Mouse (Mus musculus): ENCODE results near the gene 2310022A10Rik. TPM values are rescaled to one million over a fixed set of nuclear protein-coding genes. Genes with fewer than 3 reads are reported as not detected.

Gene 2310022A10Rik
- total and polyA plus RNA-seq, 2 experiments from 2014 or later: 8.7 to 28.1 TPM

DNA sequence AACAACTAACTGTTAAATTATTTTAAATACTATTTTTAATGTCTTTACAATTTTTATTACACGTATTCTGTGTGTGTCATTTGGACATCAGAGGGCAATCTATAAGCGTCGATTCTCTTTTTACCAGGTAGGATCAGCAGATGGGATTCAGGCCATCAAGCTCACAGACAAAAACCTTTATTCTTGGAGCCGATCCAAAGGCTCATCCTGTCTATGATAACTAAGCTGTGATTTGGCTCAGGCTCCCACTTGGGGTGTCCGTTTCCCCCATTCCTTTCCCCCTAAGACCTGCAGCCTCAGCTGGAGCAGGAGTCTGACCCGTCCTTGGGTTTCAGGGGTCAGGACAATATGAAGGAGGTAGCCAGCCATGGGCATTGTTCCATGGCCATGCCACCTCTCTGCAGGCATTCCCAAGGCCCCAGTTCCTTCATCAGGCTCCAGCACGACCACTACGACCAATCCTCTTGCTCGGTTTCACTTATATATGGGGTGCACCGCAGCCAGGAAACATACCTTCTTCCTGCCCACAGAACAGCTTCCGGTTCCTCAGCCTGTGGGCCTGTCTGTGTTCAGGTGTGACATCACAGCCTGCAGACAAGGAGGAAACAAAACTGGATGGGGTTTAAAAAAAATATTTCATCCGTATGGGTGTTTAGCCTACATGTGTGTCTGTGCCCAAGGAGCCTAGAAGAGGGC, 8.2 kb upstream of the 2310022A10Rik start:
- Histone ChIP-seq H3K36me3 (ENCODE audit: insufficient read depth) (peaks cover 9% of the 10 kb centered on the region; the same call in 1 of the 2 replicates), H3K4me2 (ENCODE audit: low read depth) (no peak overlapping the region), H3K9me3 (ENCODE audit: low read length) (no peaks in the 10 kb centered on the region), H3K4me3 (ENCODE audit: low read depth, low read length) (no peak overlapping the region), H3K4me1 (ENCODE audit: insufficient read depth) (0 out of 2 replicates have a peak, but pooled peaks cover 3% of the 10 kb centered on the region), H3K27ac (ENCODE audit: low read depth, low read length) (no peak overlapping the region), H3K27me3 (ENCODE audit: insufficient read depth, low read length) (no peaks in the 10 kb centered on the region), H3K9ac (no peak overlapping the region)
- DNase-seq (no peak), ATAC-seq (no peak)
- no peak for TF ChIP-seq CTCF (IDR thresholded peaks at IDR 0.05; ENCODE audit: low read depth)
- 85% methylated on average over 12 of the region's 12 CpGs for WGBS

DNA sequence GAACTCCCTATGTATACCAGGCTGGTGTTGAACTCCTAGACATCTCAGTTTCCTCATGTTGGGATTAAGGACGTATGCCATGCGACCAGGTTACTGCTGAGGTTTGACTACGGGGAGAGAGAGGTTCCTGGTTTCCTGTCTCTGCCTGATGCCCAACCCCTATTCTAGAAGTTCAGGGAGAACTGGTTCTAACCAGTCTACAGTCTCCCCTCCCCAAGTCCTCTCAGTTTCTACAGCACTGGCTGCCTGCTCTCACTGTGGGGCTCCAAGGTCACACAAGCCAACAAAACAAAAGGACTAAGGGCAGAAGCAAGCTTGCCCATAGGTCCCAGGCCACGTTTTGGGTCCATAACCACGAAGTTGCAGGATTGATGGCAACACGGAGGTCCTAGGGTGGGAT, 3.4 kb upstream of the 2310022A10Rik start:
- Histone ChIP-seq H3K4me1 (ENCODE audit: insufficient read depth) (0 out of 2 replicates have a peak, but pooled peaks cover 8% of the 10 kb centered on the region), H3K9ac (no peak overlapping the region), H3K9me3 (ENCODE audit: low read length) (no peaks in the 10 kb centered on the region), H3K27me3 (ENCODE audit: insufficient read depth, low read length) (no peaks in the 10 kb centered on the region), H3K4me3 (ENCODE audit: low read depth, low read length) (no peak overlapping the region), H3K27ac (ENCODE audit: low read depth, low read length) (no peak overlapping the region), H3K36me3 (ENCODE audit: insufficient read depth) (no peaks in the 10 kb centered on the region), H3K4me2 (ENCODE audit: low read depth) (no peak overlapping the region)
- no peak for ATAC-seq
- no peak for DNase-seq
- 77% methylated on average over 6 of the region's 6 CpGs for WGBS
- no peak for TF ChIP-seq CTCF (IDR thresholded peaks at IDR 0.05; ENCODE audit: low read depth)

DNA sequence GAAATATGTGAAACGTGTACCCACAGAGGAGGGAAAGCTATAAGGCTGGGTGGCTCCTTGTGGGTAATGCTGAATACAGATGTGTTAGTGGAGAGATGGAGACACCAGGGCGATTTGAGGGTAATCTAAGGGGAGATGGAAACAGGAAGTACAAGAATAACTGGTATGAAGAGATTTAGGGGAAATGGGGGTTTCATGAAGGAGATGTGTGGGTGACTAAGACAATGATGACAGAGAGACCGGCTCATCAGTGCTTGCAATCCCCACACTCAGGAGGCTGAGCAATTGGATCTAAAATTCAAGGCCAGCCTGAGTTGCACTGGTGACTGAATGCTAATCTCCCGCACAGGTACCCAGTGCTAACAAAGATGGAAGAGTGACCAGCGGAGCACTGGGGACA, 963 bp upstream of the 2310022A10Rik start:
- Histone ChIP-seq H3K9ac (peak overlapping the region; percentile 65; the same call in 1 of the 2 replicates), H3K27ac (ENCODE audit: low read depth, low read length) (no peak overlapping the region), H3K4me2 (ENCODE audit: low read depth) (peak overlapping the region; percentile 76), H3K4me1 (ENCODE audit: insufficient read depth) (0 out of 2 replicates have a peak, but pooled peaks cover 8% of the 10 kb centered on the region), H3K27me3 (ENCODE audit: insufficient read depth, low read length) (no peaks in the 10 kb centered on the region), H3K4me3 (ENCODE audit: low read depth, low read length) (peak overlapping the region; percentile 66), H3K36me3 (ENCODE audit: insufficient read depth) (peaks cover 12% of the 10 kb centered on the region), H3K9me3 (ENCODE audit: low read length) (no peaks in the 10 kb centered on the region)
- DNase-seq: no peak
- 60% methylated on average over 5 of the region's 5 CpGs for WGBS
- no peak for TF ChIP-seq CTCF (IDR thresholded peaks at IDR 0.05; ENCODE audit: low read depth)
- no peak for ATAC-seq

DNA sequence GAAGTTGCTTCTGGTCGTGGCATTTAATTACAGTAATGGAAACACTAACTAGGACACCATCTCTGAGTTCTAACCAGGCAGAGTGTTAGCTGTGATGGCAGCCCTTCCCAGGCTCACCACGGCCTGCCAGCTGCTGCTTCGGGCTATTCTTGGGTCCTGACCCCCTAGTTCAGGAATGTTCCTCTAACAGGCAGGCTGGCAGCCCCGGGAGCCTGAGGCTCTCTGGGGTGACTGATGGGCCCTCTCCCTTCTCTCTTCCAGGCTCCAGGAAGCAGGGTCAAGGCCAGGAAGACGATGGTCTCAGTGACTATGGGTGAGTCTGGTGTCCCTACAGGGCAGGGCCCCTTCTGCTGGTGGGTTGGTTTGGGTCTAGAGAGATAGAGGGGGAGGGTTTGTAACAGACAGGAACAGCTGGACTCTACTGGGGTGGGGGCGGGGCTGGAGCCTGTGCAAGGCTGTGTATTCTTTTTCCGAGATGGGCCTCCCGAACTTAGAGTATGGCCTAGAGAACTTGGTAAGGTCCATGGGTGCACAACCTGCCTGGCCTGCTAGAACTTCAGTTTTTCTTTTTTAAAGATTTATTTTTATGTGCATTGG, 7.4 kb downstream of the 2310022A10Rik start:
- no peak overlapping the region for H3K27ac ChIP-seq (ENCODE audit: low read depth, low read length)
- no peak for TF ChIP-seq CTCF (IDR thresholded peaks at IDR 0.05; ENCODE audit: low read depth)
- H3K4me3 ChIP-seq (ENCODE audit: low read depth, low read length): no peak overlapping the region
- peaks cover 70% of the 10 kb centered on the region for H3K36me3 ChIP-seq (ENCODE audit: insufficient read depth)
- H3K27me3 ChIP-seq (ENCODE audit: insufficient read depth, low read length): no peaks in the 10 kb centered on the region
- no peak overlapping the region for H3K4me2 ChIP-seq (ENCODE audit: low read depth)
- no peaks in the 10 kb centered on the region for H3K9me3 ChIP-seq (ENCODE audit: low read length)
- WGBS: 84% methylated on average over 8 of the region's 8 CpGs
- no peaks in the 10 kb centered on the region for H3K4me1 ChIP-seq (ENCODE audit: insufficient read depth)
- ATAC-seq (no peak), DNase-seq (no peak)
- no peak overlapping the region for H3K9ac ChIP-seq

DNA sequence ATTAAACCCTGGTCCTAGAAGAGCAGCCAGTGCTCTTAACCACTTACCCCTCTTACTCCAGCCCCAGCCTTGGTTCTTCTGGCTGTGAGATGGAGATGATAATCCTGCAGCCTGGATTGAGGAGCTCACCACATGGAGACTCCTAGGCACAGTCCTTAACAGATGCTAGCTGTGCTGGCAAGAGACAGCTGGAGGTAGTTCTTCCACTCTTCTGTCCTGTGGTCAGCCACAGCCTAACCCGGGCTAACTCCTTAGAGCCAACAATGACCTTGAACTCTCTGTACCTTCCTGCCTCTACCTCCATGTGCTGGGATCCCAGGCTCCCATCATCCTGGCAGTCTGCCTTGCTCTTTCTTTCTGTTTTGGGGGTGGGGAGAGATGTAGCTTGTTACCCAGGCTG, 7.9 kb downstream of the 2310022A10Rik start:
- H3K36me3 ChIP-seq (ENCODE audit: insufficient read depth): peaks cover 68% of the 10 kb centered on the region
- TF ChIP-seq CTCF (IDR thresholded peaks at IDR 0.05; ENCODE audit: low read depth): no peak
- H3K27ac ChIP-seq (ENCODE audit: low read depth, low read length): no peak overlapping the region
- DNase-seq (no peak), ATAC-seq (no peak)
- H3K4me2 ChIP-seq (ENCODE audit: low read depth): no peak overlapping the region
- H3K4me1 ChIP-seq (ENCODE audit: insufficient read depth): no peaks in the 10 kb centered on the region
- H3K4me3 ChIP-seq (ENCODE audit: low read depth, low read length): no peak overlapping the region
- no peaks in the 10 kb centered on the region for H3K27me3 ChIP-seq (ENCODE audit: insufficient read depth, low read length)
- WGBS: 93% methylated on average over 1 of the region's 1 CpGs
- no peaks in the 10 kb centered on the region for H3K9me3 ChIP-seq (ENCODE audit: low read length)
- H3K9ac ChIP-seq: no peak overlapping the region

DNA sequence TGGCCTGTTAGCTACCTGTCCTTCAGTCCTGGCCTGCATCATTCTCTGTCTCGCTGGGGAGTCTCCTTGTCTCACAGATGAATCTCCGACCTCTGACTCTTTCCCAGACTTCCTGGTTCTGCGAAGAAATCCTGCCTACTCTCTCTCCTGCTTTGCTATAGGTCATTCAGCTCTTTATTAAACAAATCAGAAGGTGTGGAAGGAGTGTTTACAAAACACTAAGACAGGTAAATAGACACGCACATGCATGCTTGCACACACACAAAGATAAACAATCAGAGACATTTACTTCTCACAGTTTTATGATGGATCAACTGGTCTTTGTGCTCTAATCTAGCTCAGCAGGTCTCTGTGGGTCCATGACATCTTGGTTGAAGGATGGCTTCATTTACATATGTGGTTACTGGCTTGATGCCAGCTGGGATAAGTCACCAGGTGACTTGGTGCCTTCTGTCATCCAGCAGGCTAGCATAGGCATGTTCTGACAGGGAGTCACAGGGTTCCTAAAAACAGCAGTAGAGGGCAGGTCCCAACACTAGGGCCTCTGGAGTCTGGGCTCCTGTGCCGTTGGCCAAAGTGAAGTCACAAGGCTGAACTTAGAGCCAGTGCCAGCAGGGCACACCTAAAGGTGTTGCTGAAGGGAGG, 16.7 kb downstream of the 2310022A10Rik start:
- Histone ChIP-seq H3K27me3 (ENCODE audit: insufficient read depth, low read length) (no peaks in the 10 kb centered on the region), H3K36me3 (ENCODE audit: insufficient read depth) (peaks cover 77% of the 10 kb centered on the region), H3K9ac (no peak overlapping the region), H3K9me3 (ENCODE audit: low read length) (no peaks in the 10 kb centered on the region), H3K4me3 (ENCODE audit: low read depth, low read length) (no peak overlapping the region), H3K4me2 (ENCODE audit: low read depth) (no peak overlapping the region), H3K4me1 (ENCODE audit: insufficient read depth) (no peaks in the 10 kb centered on the region), H3K27ac (ENCODE audit: low read depth, low read length) (no peak overlapping the region)
- TF ChIP-seq CTCF (IDR thresholded peaks at IDR 0.05; ENCODE audit: low read depth): no peak
- ATAC-seq (no peak), DNase-seq (no peak)
- WGBS: 86% methylated on average over 5 of the region's 5 CpGs

DNA sequence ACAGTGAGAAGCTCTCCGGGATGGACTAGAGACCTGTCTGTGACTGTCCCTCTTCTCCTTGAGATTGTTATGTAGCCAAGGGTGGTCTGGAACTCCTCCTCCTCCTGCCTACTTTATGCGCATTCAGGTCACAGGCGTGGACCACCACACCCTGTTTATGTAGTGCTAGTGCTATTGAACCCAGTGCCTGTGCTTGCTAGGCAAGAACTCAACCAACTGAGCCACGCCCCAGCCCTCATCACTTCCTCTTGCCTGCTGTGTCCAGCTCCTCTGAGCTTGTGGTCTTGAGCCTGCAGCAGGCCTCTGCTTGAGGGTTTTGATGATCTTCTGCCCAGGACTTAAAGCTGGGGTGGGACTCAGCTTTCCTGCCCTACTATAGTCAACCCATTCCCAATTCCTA, 19.1 kb downstream of the 2310022A10Rik start:
- H3K9ac ChIP-seq: no peak overlapping the region
- DNase-seq (no peak), ATAC-seq (no peak)
- H3K9me3 ChIP-seq (ENCODE audit: low read length): no peaks in the 10 kb centered on the region
- no peak overlapping the region for H3K4me3 ChIP-seq (ENCODE audit: low read depth, low read length)
- no peak overlapping the region for H3K4me2 ChIP-seq (ENCODE audit: low read depth)
- no peak overlapping the region for H3K27ac ChIP-seq (ENCODE audit: low read depth, low read length)
- 97% methylated on average over 4 of the region's 4 CpGs for WGBS
- H3K27me3 ChIP-seq (ENCODE audit: insufficient read depth, low read length): no peaks in the 10 kb centered on the region
- TF ChIP-seq CTCF (IDR thresholded peaks at IDR 0.05; ENCODE audit: low read depth): no peak
- H3K4me1 ChIP-seq (ENCODE audit: insufficient read depth): no peaks in the 10 kb centered on the region
- peaks cover 84% of the 10 kb centered on the region for H3K36me3 ChIP-seq (ENCODE audit: insufficient read depth)

All from forebrain, postnatal 0 days (tissue).